Mouse (Mus musculus) liver, embryonic 13.5 days (tissue): ENCODE measurements around the gene Tpi1. TPM values are rescaled to one million over a fixed set of nuclear protein-coding genes. Genes with fewer than 3 reads are reported as not detected.

Source experiments
- ATAC-seq: fragments of 200-750 bp; cut with Nextera tagmentation; 2 replicates; pipeline ENCODE4 v1.8.0; 2017; ENCODE audit warnings: low read depth, mild to moderate bottlenecking, moderate number of reproducible peaks, moderate library complexity
- DNase-seq: peaks from one replicate; pipeline ENCODE4 v3.0.0; 2022
- H3K27ac ChIP-seq: fragments of 300-500 bp; sonication (generic); 2 replicates; pipeline ENCODE4 v1.5.1; 2015; ENCODE audit warnings: moderate library complexity, mild to moderate bottlenecking, inconsistent platforms
- H3K27me3 ChIP-seq: fragments of 300-500 bp; sonication (generic); 2 replicates; pipeline ENCODE4 v1.6.1; 2015; ENCODE audit warnings: mild to moderate bottlenecking, inconsistent platforms
- H3K36me3 ChIP-seq: fragments of 300-500 bp; sonication (generic); 2 replicates; pipeline ENCODE4 v1.6.1; 2015; ENCODE audit warnings: mild to moderate bottlenecking, inconsistent platforms
- H3K4me1 ChIP-seq: fragments of 300-500 bp; sonication (generic); replicated peaks from 2 replicates; pipeline ENCODE4 v1.6.1; 2015; ENCODE audit warnings: inconsistent platforms
- H3K4me2 ChIP-seq: fragments of 300-500 bp; sonication (generic); 2 replicates; pipeline ENCODE4 v1.6.1; 2015; ENCODE audit warnings: inconsistent platforms, mild to moderate bottlenecking, moderate library complexity
- H3K4me3 ChIP-seq: fragments of 300-500 bp; sonication (generic); replicated peaks from 2 replicates; pipeline ENCODE4 v1.5.1; 2015; ENCODE audit warnings: mild to moderate bottlenecking, inconsistent platforms
- H3K9ac ChIP-seq: fragments of 300-500 bp; sonication (generic); 2 replicates; pipeline ENCODE4 v1.6.1; 2015; ENCODE audit warnings: mild to moderate bottlenecking, inconsistent platforms
- H3K9me3 ChIP-seq: fragments of 300-500 bp; sonication (generic); replicated peaks from 2 replicates; pipeline ENCODE4 v1.6.1; 2016; ENCODE audit warnings: inconsistent platforms
- WGBS: fragments of 180-500 bp; shearing (Covaris S2); methylation state at CpG from one replicate; pipeline ENCODE4 v1.1.7; 2015; ENCODE audit not compliant: insufficient replicate concordance; 5-methylcytosine and 5-hydroxymethylcytosine counted together
- polyA plus RNA-seq: library from polyadenylated mRNA; unstranded; fragments of >200 nt; fragmentation: Nextera tagmentation; extraction: Ambion mirVana; gene quantifications from 2 replicates; pipeline ENCODE4 v1.2.1, GENCODE M21; 2015

Tpi1 gene
- polyA plus RNA-seq, 1 experiment from 2014 or later = 461 TPM

DNA sequence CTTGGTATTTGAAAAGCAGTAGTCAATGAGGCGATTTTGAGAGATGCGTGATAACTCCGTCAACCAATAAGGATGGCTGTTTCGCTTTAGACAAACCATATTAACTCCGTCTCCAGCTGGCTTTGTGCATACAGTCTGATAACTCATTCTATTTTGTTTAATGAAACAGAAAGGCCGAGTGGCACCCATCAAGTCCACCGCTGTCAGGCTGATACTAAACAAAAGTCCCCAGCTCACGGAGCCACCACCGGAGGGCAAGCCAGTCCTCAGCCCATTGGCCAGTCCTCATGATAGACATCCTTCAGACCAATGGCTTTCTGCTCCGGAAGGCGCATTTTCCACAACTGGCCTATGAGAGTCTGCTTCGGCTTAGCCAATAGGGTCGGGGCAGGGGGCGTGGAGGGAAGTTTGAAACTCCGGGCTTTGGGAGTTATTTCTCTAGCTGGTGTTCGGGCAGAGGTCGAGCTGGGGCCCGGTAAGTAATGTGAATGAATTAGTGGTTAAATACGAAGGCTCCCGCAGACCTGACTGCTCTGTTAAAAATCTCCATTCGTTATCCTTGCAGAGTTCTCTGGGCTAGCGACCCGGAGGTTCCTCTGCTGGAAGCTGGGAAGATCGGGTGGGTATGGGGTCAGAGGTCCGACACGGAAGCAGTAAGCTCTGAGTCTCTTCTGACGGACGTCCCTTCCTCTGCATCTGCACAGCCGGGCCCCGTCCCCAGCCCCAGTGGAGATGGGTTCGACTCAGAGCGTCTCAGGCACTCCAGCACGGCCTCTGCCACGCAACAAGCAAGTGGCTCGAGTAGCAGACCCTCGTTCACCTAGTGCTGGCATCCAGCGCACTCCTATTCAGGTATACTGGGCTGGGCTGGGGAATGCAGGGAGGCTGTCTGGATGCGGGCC, 16.0 kb upstream of the Tpi1 start:
- Histone ChIP-seq H3K36me3 (peaks cover 58% of the 10 kb centered on the region), H3K27ac (peak overlapping the region; percentile 91), H3K4me1 (peaks cover 47% of the 10 kb centered on the region), H3K9ac (peak overlapping the region; percentile 97), H3K9me3 (no peaks in the 10 kb centered on the region), H3K27me3 (no peaks in the 10 kb centered on the region), H3K4me2 (peak overlapping the region; percentile 79), H3K4me3 (peak overlapping the region; percentile 98)
- DNase-seq (peak; percentile 92), ATAC-seq (peak; percentile 76)
- under 1% methylated on average over 38 of the region's 38 CpGs for WGBS

DNA sequence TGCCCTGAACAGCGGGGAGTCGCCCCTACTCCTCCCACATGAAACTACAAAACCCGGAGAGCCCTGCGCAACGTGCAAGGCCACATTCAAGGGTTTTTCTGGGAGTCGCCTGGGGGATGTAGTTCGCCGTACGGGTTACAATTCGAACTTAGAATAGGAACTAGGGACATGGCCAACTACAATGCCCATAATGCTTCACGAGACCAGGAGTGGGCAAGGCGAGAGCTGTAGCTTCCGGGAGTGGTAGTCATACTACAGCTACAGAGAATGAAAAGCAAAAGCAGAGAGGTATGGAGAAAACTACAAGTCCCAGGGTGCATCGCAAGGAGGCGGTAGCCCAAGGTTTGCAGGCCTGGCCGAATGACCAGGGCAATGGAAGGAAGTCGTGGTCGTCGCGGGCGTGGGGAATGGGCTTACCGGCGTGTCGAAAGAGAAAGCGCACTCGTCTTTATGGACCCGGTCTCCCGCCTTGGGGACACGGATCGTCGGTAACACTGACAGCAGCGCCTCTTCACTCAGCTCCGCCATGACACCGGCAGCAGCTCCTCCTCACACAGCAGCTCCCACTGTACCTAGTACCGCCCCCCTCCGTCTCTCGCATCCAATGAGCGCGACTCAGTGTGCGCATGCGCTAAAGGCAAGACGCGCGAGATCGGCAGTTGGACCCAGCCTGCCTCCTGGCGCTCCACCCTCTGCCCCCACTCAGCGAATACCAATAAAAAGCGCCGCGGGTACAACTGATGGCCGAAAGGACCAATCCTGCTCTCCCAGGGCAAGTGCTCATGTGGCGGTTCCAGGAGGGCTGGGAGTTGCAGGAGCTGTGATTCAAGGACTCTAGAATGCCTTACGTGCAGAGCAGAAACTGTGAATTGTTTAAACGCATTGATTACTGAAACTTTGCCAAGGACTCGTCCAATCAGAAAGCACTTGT, 15.0 kb upstream of the Tpi1 start, which contains the start of the genes Usp5 and Cdca3:
Usp5 (minus strand) TSS at position 617 of the 931 bp plus-strand sequence.
Cdca3 (plus strand) TSS at position 680 of the 931 bp plus-strand sequence.
- Histone ChIP-seq H3K4me3 (peak within 1 kb of the TSS; percentile 98), H3K9me3 (no peaks in the 10 kb centered on the region), H3K27me3 (no peaks in the 10 kb centered on the region), H3K36me3 (peaks cover 58% of the 10 kb centered on the region), H3K9ac (peak within 1 kb of the TSS; percentile 97), H3K4me2 (peak within 1 kb of the TSS; percentile 92), H3K4me1 (peaks cover 43% of the 10 kb centered on the region), H3K27ac (peak within 1 kb of the TSS; percentile 91)
- WGBS = under 1% methylated on average over 55 of the region's 55 CpGs
- ATAC-seq = peak; percentile 87
- peak; percentile 99 for DNase-seq

DNA sequence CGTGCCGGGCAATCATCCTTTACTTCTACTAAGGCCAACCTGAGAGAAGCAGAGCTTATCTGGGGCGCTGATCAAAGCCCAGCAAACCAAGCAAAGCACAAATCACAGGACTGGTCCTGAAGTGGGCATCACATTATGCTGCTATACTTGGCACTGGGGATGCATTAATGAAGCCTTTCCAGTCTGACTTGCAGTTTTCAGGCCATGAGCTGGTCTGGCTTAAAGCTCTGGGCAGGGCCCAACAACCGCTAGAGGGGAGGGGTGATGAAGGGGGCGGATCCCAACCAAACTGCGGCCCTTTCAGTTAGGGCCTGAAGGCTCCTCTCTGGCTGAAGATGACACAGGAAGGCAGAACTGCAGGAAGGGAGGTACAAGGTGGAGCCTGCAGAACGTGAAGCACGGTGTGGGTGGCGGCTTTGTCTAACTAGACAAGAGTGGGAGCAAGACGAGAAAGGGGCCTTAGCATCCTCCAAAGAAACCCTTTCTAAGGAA, 14.1 kb upstream of the Tpi1 start:
- Histone ChIP-seq H3K4me2 (peak overlapping the region; percentile 92), H3K36me3 (peaks cover 58% of the 10 kb centered on the region), H3K27me3 (no peaks in the 10 kb centered on the region), H3K9me3 (no peaks in the 10 kb centered on the region), H3K27ac (peak overlapping the region; percentile 69), H3K4me1 (peaks cover 43% of the 10 kb centered on the region), H3K4me3 (peak overlapping the region; percentile 98), H3K9ac (peak overlapping the region; percentile 78)
- 18% methylated on average over 10 of the region's 10 CpGs for WGBS
- DNase-seq (peak; percentile 58), ATAC-seq (no peak)

DNA sequence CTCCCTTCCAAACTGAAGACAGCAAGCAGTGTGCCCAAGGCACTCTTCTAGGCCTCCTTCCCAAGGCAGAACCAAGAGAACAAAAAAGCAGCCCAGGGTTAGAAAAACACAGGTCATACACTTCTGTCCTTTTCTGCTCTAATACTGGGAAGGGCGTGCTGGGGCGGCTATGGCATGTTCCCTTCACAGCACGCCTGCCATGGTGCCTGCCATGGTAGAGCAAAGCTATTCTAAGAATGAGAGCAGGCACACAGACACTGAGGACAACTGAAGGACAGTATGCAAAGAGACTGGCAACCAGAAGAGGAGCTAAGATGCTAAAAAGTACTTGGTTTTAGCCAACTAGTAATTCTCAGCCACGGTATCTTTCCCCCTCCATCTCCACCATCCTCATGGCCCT, 8.0 kb upstream of the Tpi1 start:
- 88% methylated on average over 4 of the region's 4 CpGs for WGBS
- H3K4me2 ChIP-seq = no peak overlapping the region
- DNase-seq (no peak), ATAC-seq (no peak)
- no peak overlapping the region for H3K4me3 ChIP-seq
- H3K27me3 ChIP-seq = no peaks in the 10 kb centered on the region
- H3K36me3 ChIP-seq = peaks cover 93% of the 10 kb centered on the region
- no peaks in the 10 kb centered on the region for H3K9me3 ChIP-seq
- H3K27ac ChIP-seq = no peak overlapping the region
- no peak overlapping the region for H3K9ac ChIP-seq
- H3K4me1 ChIP-seq = peaks cover 7% of the 10 kb centered on the region

DNA sequence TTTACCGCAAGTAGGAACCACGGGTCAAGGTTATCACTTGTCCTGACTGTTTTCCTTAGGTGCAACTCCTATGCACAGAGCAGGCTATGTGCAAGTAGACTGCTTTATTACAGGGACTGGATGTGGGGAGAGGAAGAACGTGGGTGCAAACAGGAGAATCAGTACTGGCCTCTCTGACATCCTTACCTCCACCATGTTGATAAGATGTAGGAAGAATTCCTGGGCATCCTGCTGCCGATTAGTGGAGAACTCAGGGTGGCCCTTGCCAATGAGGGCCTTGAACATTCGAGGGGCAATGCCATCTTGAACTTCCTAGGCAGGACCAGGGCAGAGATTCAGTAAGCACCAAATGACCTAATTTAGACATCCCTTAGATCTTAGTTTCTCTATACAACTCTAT, 6.8 kb upstream of the Tpi1 start:
- H3K27ac ChIP-seq = no peak overlapping the region
- H3K4me1 ChIP-seq = 0 out of 2 replicates have a peak, but pooled peaks cover 4% of the 10 kb centered on the region
- H3K36me3 ChIP-seq = peaks cover 100% of the 10 kb centered on the region
- H3K9me3 ChIP-seq = no peaks in the 10 kb centered on the region
- no peak overlapping the region for H3K4me3 ChIP-seq
- no peak for ATAC-seq
- no peak overlapping the region for H3K4me2 ChIP-seq
- no peak overlapping the region for H3K9ac ChIP-seq
- no peaks in the 10 kb centered on the region for H3K27me3 ChIP-seq
- 82% methylated on average over 5 of the region's 5 CpGs for WGBS
- no peak for DNase-seq

DNA sequence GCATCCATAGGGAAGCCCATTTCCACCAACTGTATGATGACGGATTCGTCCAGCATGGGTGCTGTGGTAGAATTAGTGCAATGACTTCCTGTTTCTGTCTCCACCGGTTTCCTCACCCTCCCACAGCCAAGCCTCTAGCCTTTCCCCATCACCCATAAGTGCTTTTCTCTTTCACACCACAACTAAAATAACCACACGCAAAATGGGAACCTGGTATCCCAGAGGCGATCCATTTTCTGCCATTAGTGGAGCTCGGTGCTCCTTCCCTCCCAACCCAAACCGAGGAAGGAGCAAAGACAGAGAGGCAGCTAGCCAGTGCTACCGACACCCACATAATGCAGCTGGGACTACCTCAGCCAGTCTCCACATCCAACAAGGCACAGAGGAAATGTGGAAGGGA, 3.9 kb upstream of the Tpi1 start:
- Histone ChIP-seq H3K4me1 (peaks cover 24% of the 10 kb centered on the region), H3K27me3 (no peaks in the 10 kb centered on the region), H3K4me2 (no peak overlapping the region), H3K36me3 (peaks cover 77% of the 10 kb centered on the region), H3K9me3 (no peaks in the 10 kb centered on the region), H3K4me3 (no peak overlapping the region), H3K27ac (no peak overlapping the region), H3K9ac (no peak overlapping the region)
- DNase-seq (no peak), ATAC-seq (no peak)
- 59% methylated on average over 8 of the region's 8 CpGs for WGBS

DNA sequence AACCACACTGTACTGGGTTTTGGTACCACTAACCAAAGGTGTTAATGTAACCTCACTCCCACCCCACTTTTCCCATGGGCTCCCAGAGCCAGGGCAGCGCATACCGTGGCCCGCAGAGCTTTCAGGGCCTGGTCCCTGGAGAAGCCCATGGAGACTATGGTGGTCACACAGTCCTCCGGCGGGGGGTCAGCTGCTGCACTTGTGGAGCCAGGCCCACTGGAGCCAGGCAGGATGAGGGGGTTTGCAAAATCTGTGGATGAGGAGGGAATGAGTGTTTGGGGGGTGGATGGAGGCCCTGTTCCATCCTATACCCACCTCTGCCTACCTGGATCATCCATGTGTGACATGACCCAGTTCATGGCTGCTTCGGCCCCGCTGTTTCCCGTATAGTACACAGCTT, 3.5 kb upstream of the Tpi1 start:
- H3K36me3 ChIP-seq = peaks cover 75% of the 10 kb centered on the region
- H3K4me3 ChIP-seq = no peak overlapping the region
- H3K9ac ChIP-seq = no peak overlapping the region; the same call in 1 of the 2 replicates
- DNase-seq (no peak), ATAC-seq (no peak)
- no peaks in the 10 kb centered on the region for H3K27me3 ChIP-seq
- no peak overlapping the region for H3K4me2 ChIP-seq
- WGBS = 90% methylated on average over 8 of the region's 8 CpGs
- no peak overlapping the region for H3K27ac ChIP-seq
- no peaks in the 10 kb centered on the region for H3K9me3 ChIP-seq
- peaks cover 28% of the 10 kb centered on the region for H3K4me1 ChIP-seq

DNA sequence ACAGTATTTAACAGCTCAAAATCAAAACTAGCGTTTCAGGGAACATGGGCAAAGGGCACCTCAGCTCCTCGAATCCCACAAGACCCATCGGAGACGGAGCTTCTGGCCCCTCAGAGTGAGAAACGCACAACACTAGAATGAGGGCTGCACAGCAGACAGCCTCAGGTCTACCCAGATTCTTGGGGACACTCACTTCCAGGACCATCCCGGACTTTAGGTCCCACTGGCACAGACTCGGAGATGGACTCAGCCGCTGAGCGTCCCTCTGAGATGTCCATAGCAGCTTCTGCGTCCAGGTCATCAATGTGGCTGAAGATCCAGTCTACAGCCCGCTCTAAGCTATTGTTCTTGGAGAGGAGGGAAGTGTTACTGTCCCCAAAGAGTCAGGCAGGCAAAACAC, 3.0 kb upstream of the Tpi1 start:
- no peak overlapping the region for H3K4me2 ChIP-seq
- peaks cover 75% of the 10 kb centered on the region for H3K36me3 ChIP-seq
- DNase-seq = no peak
- no peaks in the 10 kb centered on the region for H3K9me3 ChIP-seq
- no peak overlapping the region for H3K27ac ChIP-seq
- no peak overlapping the region; the same call in 1 of the 2 replicates for H3K9ac ChIP-seq
- no peaks in the 10 kb centered on the region for H3K27me3 ChIP-seq
- 82% methylated on average over 11 of the region's 11 CpGs for WGBS
- peaks cover 32% of the 10 kb centered on the region for H3K4me1 ChIP-seq
- no peak overlapping the region for H3K4me3 ChIP-seq
- no peak for ATAC-seq

DNA sequence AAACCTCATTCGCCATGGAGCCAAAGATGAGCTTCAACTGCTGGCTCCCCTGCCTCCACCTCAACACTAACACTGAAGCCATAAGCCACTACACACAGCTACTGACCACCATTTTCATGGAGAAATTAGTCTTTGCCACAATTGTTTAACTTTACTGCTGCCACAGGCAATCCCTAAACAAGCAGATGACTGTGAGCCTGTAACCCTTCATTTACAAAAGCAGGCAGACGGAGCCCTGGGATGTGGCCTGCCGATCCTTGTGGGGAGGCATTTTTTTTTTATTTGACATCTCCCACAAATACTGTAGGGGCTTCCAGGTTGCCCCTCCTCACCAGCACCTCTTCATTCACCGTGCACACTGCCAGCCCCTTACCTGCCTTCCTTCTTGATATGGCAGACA, 2.5 kb upstream of the Tpi1 start:
- Histone ChIP-seq H3K4me2 (no peak overlapping the region), H3K36me3 (peaks cover 75% of the 10 kb centered on the region), H3K4me1 (peaks cover 38% of the 10 kb centered on the region), H3K27ac (no peak overlapping the region), H3K27me3 (no peaks in the 10 kb centered on the region), H3K4me3 (no peak overlapping the region), H3K9me3 (no peaks in the 10 kb centered on the region), H3K9ac (no peak overlapping the region)
- WGBS = 89% methylated on average over 4 of the region's 4 CpGs
- DNase-seq = no peak
- no peak for ATAC-seq

DNA sequence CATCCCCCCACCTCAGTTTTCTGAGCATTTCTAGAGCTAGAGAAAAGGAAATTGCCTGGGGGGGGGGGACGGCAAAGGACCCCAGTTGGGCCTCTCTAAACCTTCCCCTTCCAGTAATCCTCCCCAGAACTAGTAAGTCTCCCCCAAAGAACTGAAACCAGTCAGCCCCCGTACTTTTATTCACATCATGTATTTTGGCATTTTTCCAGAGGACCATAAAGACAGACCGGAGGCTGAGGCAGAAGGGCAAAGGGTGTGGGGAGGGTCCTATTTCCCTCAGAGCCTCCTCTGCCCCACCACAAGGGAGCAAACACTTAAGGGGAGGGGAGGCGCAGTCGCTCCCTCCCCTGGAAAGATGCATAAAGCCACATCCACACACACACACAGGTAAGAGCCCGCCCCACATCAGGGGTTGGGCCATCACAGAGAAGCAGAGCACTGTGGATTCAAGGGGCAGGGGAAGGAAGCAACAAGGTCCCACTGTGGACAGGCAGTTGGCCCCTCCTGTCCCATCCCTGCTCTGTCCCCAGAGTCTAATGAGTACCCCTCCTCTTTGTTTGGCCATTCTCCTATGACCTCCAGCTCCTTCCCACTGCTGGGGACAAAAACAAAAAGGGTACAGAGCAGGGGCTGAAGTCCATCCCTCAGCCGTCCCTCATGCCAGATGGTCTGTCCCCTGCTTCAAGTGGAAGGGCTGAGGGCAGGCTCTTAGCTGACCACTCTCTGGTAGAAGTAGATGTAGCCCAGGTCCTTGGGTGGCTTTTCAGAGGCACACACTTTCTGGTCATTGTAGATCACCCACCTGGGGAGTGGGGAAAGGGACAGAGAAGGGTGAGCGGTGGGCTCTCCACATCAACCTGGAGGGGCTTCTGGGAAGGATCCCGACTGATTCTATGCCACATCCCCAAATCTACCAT, 1.0 kb upstream of the Tpi1 start:
- H3K27me3 ChIP-seq = no peaks in the 10 kb centered on the region
- no peak for ATAC-seq
- no peaks in the 10 kb centered on the region for H3K9me3 ChIP-seq
- peaks cover 75% of the 10 kb centered on the region for H3K36me3 ChIP-seq
- peaks cover 51% of the 10 kb centered on the region for H3K4me1 ChIP-seq
- H3K9ac ChIP-seq = 0 out of 2 replicates have a peak overlapping the region, but pooled peaks have one; percentile 2
- WGBS = 67% methylated on average over 9 of the region's 9 CpGs
- H3K27ac ChIP-seq = peak overlapping the region; percentile 89
- no peak for DNase-seq
- no peak overlapping the region for H3K4me3 ChIP-seq
- peak overlapping the region; percentile 90; the same call in 1 of the 2 replicates for H3K4me2 ChIP-seq
